In the genomic region with DNA sequence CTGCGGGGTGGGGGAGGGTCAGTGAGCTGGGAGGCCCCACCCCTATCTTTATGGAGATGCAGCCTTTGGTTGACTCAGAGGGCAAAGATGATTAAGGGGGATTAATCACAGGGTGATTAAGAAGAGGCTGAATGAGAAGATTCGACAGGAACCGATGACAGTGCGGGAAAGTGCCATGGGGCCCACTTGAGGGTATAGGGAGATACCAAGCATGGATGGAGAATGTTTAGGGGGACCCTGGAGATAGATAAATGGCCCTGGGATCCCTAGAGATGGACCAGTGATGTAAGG, we compare ENCODE assay signal across 24 mouse cellular contexts. TPM values are rescaled to one million over a fixed set of nuclear protein-coding genes. Genes with fewer than 3 reads are reported as not detected.
DNase-seq lines count a peak whose midpoint lies in the region; ATAC-seq and TF ChIP-seq lines count a peak whose summit lies in the region.
"Had no signal": no experiment of that assay in that cellular context is flagged by ENCODE, and none has a peak within 500 bp of the region (broad histone marks: within the 10 kb centered on the region; RNA-seq: fewer than 3 reads in every experiment).

No protein-coding gene starts in this region.

- WGBS in forebrain, embryonic 13.5 days = 49% methylated on average over 4 of the region's 4 CpGs
- WGBS in forebrain, embryonic 12.5 days = 59% methylated on average over 4 of the region's 4 CpGs

- H3K4me1 ChIP-seq in forebrain, embryonic 13.5 days = peaks cover 37% of the 10 kb centered on the region
- peaks cover 41% of the 10 kb centered on the region for H3K4me1 ChIP-seq in forebrain, embryonic 12.5 days

- H3K27me3 ChIP-seq in forebrain, embryonic 13.5 days = no peaks in the 10 kb centered on the region
- H3K27me3 ChIP-seq in forebrain, embryonic 12.5 days = peaks cover 4% of the 10 kb centered on the region
- H3K27me3 ChIP-seq: CH12.LX; embryonic facial prominence, embryonic 15.5 days; Patski had no signal

- H3K9me3 ChIP-seq in forebrain, embryonic 13.5 days (replicated peaks) = no peaks in the 10 kb centered on the region
- H3K9me3 ChIP-seq in forebrain, embryonic 12.5 days = no peaks in the 10 kb centered on the region
- H3K9me3 ChIP-seq: embryonic facial prominence, embryonic 13.5 days; embryonic facial prominence, embryonic 15.5 days; forebrain, embryonic 10.5 days; G1E had no signal

- no peak overlapping the region for H3K4me3 ChIP-seq in forebrain, embryonic 13.5 days
- H3K4me3 ChIP-seq in forebrain, embryonic 12.5 days (replicated peaks) = no peak overlapping the region
- H3K4me3 ChIP-seq in left cerebral cortex, adult 2 months = no peak overlapping the region
- H3K4me3 ChIP-seq: embryonic facial prominence, embryonic 13.5 days; embryonic facial prominence, embryonic 15.5 days; erythroblast, embryonic 14.5 days; forebrain, embryonic 10.5 days had no signal

- intact Hi-C loops in left cerebral cortex, adult 2 months (cut with DNase I) = no loop called here
- intact Hi-C loops in left cerebral cortex, postnatal 25 days (cut with DNase I) = no loop called here

- no peak overlapping the region for H3K27ac ChIP-seq in forebrain, embryonic 13.5 days
- H3K27ac ChIP-seq in forebrain, embryonic 12.5 days = no peak overlapping the region
- peak overlapping the region; percentile 83; the same call in 1 of the 2 replicates for H3K27ac ChIP-seq in left cerebral cortex, adult 2 months
- H3K27ac ChIP-seq: embryonic facial prominence, embryonic 13.5 days; embryonic facial prominence, embryonic 15.5 days; forebrain, embryonic 10.5 days had no signal

- H3K4me2 ChIP-seq in forebrain, embryonic 13.5 days = 0 out of 2 replicates have a peak overlapping the region, but pooled peaks have one; percentile 3
- no peak overlapping the region for H3K4me2 ChIP-seq in forebrain, embryonic 12.5 days
- H3K4me2 ChIP-seq: embryonic facial prominence, embryonic 13.5 days; embryonic facial prominence, embryonic 15.5 days had no signal

- ATAC-seq in forebrain, embryonic 13.5 days = no peak
- no peak for ATAC-seq in forebrain, embryonic 12.5 days (ENCODE audit: low FRiP score)
- no peak for ATAC-seq in inflammation-experienced regulatory T-cells, adult 6 months
- ATAC-seq: activated CD4-positive, CD25-positive, alpha-beta regulatory T cell, adult 4 months; CD4-positive, CD25-positive, alpha-beta regulatory T cell, adult 4 months; forebrain, embryonic 14.5 days; forebrain, embryonic 16.5 days; Patski had no signal

- DNase-seq in left cerebral cortex, adult 2 months (ENCODE audit: extremely low spot score in 1 of 2, low spot score in 2 of 2) = no peak
- no peak for DNase-seq in left cerebral cortex, postnatal 25 days (ENCODE audit: low spot score in 2 of 2)
- peak; percentile 78 for DNase-seq in retina, adult 2 months (ENCODE audit: low read depth, low spot score)
- no peak for DNase-seq in retina, embryonic 14.5 days (ENCODE audit: low spot score)
- DNase-seq in retina, postnatal 7 days (ENCODE audit: low read depth, low spot score) = peak; percentile 74
- DNase-seq: adrenal gland, postnatal 10 days; adrenal gland, postnatal 25 days; B cell, adult 2 months; cerebellum, adult 8-10 months; embryo, embryonic 11 days had no signal

- peak overlapping the region; percentile 9; the same call in 1 of the 2 replicates for H3K9ac ChIP-seq in forebrain, embryonic 13.5 days
- no peak overlapping the region for H3K9ac ChIP-seq in forebrain, embryonic 12.5 days
- H3K9ac ChIP-seq: embryonic facial prominence, embryonic 13.5 days; embryonic facial prominence, embryonic 15.5 days had no signal

- H3K36me3 ChIP-seq in forebrain, embryonic 13.5 days (ENCODE audit: poor library complexity, severe bottlenecking) = peaks cover 63% of the 10 kb centered on the region
- peaks cover 47% of the 10 kb centered on the region for H3K36me3 ChIP-seq in forebrain, embryonic 12.5 days (replicated peaks)

- no peak for TF ChIP-seq CTCF in left cerebral cortex, adult 2 months (IDR thresholded peaks at IDR 0.05)

RNA-seq across cellular contexts. Expression of gene C2cd2l, which starts 5.9 kb away (rescaled TPM):
- polyA plus RNA-seq in forebrain, embryonic 13.5 days (2015; fragmentation: Nextera tagmentation; extraction: Ambion mirVana) = 14.0 and 19.6 TPM in 2 replicates
- polyA plus RNA-seq in forebrain, embryonic 12.5 days (2016; fragmentation: Nextera tagmentation; extraction: Ambion mirVana) = 16.5 and 16.9 TPM in 2 replicates
- 100 to 1,000 TPM; 190 to 222 TPM for total RNA-seq in left cerebral cortex, adult 2 months (2021)
- 100 to 1,000 TPM; 207 to 225 TPM for total RNA-seq in left cerebral cortex, postnatal 25 days (2021)
- 1 to 10 TPM; 1.7 to 3.1 (median 2.8) TPM for polyA plus RNA-seq in inflammation-experienced regulatory T-cells, adult 6 months (2017; shearing (Covaris generic))

RNA-seq across cellular contexts. Expression of gene Hinfp, which starts 8.7 kb away (rescaled TPM):
- polyA plus RNA-seq in forebrain, embryonic 13.5 days (2015; fragmentation: Nextera tagmentation; extraction: Ambion mirVana) = 30.5 and 38.4 TPM in 2 replicates
- polyA plus RNA-seq in forebrain, embryonic 12.5 days (2016; fragmentation: Nextera tagmentation; extraction: Ambion mirVana) = 34.6 and 35.5 TPM in 2 replicates
- total RNA-seq in left cerebral cortex, adult 2 months (2021) = 10 to 100 TPM; 28.9 to 29.3 TPM
- total RNA-seq in left cerebral cortex, postnatal 25 days (2021) = 10 to 100 TPM; 28.4 to 28.6 TPM
- polyA plus RNA-seq in inflammation-experienced regulatory T-cells, adult 6 months (2017; shearing (Covaris generic)) = 10 to 100 TPM; 16.2 to 24.6 (median 18.9) TPM

RNA-seq across cellular contexts. Expression of gene Dpagt1, which starts 11.6 kb away (rescaled TPM):
- 36.8 and 40.1 TPM in 2 replicates for polyA plus RNA-seq in forebrain, embryonic 13.5 days (2015; fragmentation: Nextera tagmentation; extraction: Ambion mirVana)
- polyA plus RNA-seq in forebrain, embryonic 12.5 days (2016; fragmentation: Nextera tagmentation; extraction: Ambion mirVana) = 38.9 and 39.3 TPM in 2 replicates
- total RNA-seq in left cerebral cortex, adult 2 months (2021) = 10 to 100 TPM; 13.8 to 14.6 TPM
- total RNA-seq in left cerebral cortex, postnatal 25 days (2021) = 10 to 100 TPM; 12.5 to 13.8 TPM
- 10 to 100 TPM; 11.1 to 17.6 (median 13.1) TPM for polyA plus RNA-seq in inflammation-experienced regulatory T-cells, adult 6 months (2017; shearing (Covaris generic))

RNA-seq across cellular contexts. Expression of gene H2afx, which starts 20.3 kb away (rescaled TPM):
- polyA plus RNA-seq in forebrain, embryonic 13.5 days (2015; fragmentation: Nextera tagmentation; extraction: Ambion mirVana) = 393 TPM in 2 replicates
- polyA plus RNA-seq in forebrain, embryonic 12.5 days (2016; fragmentation: Nextera tagmentation; extraction: Ambion mirVana) = 477 and 482 TPM in 2 replicates
- 10 to 100 TPM; 46.1 to 53.2 TPM for total RNA-seq in left cerebral cortex, adult 2 months (2021)
- 10 to 100 TPM; 56.6 to 56.8 TPM for total RNA-seq in left cerebral cortex, postnatal 25 days (2021)
- polyA plus RNA-seq in inflammation-experienced regulatory T-cells, adult 6 months (2017; shearing (Covaris generic)) = 10 to 100 TPM; 14.3 to 61.7 (median 16.1) TPM

RNA-seq across cellular contexts. Expression of gene Abcg4, which starts 25.8 kb away (rescaled TPM):
- 9.2 and 10.9 TPM in 2 replicates for polyA plus RNA-seq in forebrain, embryonic 13.5 days (2015; fragmentation: Nextera tagmentation; extraction: Ambion mirVana)
- 10.1 and 12.4 TPM in 2 replicates for polyA plus RNA-seq in forebrain, embryonic 12.5 days (2016; fragmentation: Nextera tagmentation; extraction: Ambion mirVana)
- 10 to 100 TPM; 62.1 TPM for total RNA-seq in left cerebral cortex, adult 2 months (2021)
- 10 to 100 TPM; 60.5 to 61.6 TPM for total RNA-seq in left cerebral cortex, postnatal 25 days (2021)
- not detected for polyA plus RNA-seq in inflammation-experienced regulatory T-cells, adult 6 months (2017; shearing (Covaris generic))
- polyA plus RNA-seq: activated CD4-positive, CD25-positive, alpha-beta regulatory T cell, adult 4 months; CD4-positive, CD25-positive, alpha-beta regulatory T cell, adult 4 months had no signal

Comparison
In these comparisons a context has a peak if more than half of its experiments do, and no peak if none do; other contexts are left out.
1. DNase-seq: peak in retina, adult 2 months (single experiment) and retina, postnatal 7 days (single experiment); none in left cerebral cortex, adult 2 months (0 of 2), left cerebral cortex, postnatal 25 days (0 of 2) and retina, embryonic 14.5 days (single experiment).